Mouse (Mus musculus) intestine, embryonic 14.5 days (tissue): ENCODE measurements around the gene Ceacam14. TPM values are rescaled to one million over a fixed set of nuclear protein-coding genes. Genes with fewer than 3 reads are reported as not detected.

ENCODE experiments used
- ATAC-seq: fragments of 200-750 bp; cut with Nextera tagmentation; replicated peaks from 2 replicates; pipeline ENCODE4 v1.8.0; 2017; ENCODE audit warnings: low read depth, moderate number of reproducible peaks, moderate TSS enrichment, moderate library complexity; ENCODE audit not compliant: low FRiP score, low TSS enrichment
- DNase-seq: peaks from one replicate; pipeline ENCODE4 v3.0.0-alpha.2; 2018; ENCODE audit warnings: low spot score
- H3K27ac ChIP-seq: fragments of 300-500 bp; sonication (generic); 2 replicates; pipeline ENCODE4 v1.5.1; 2014; ENCODE audit warnings: low read depth, mild to moderate bottlenecking, control low read depth
- H3K27me3 ChIP-seq: fragments of 300-500 bp; sonication (generic); replicated peaks from 2 replicates; pipeline ENCODE4 v1.6.1; 2014; ENCODE audit warnings: low read length, control low read depth; ENCODE audit not compliant: control insufficient read depth, insufficient read depth
- H3K36me3 ChIP-seq: fragments of 300-500 bp; sonication (generic); 2 replicates; pipeline ENCODE4 v1.6.1; 2014; ENCODE audit warnings: low read length, control low read depth; ENCODE audit not compliant: control insufficient read depth, insufficient read depth
- H3K4me1 ChIP-seq: fragments of 300-500 bp; sonication (generic); replicated peaks from 2 replicates; pipeline ENCODE4 v1.6.1; 2014; ENCODE audit warnings: low read length, control low read depth, mixed read lengths; ENCODE audit not compliant: control insufficient read depth, insufficient read depth
- H3K4me2 ChIP-seq: fragments of 300-500 bp; sonication (generic); 2 replicates; pipeline ENCODE4 v1.6.1; 2014; ENCODE audit warnings: low read length
- H3K4me3 ChIP-seq: fragments of 300-500 bp; sonication (generic); 2 replicates; pipeline ENCODE4 v1.5.1; 2014; ENCODE audit warnings: low read depth, low read length, control low read depth, mixed read lengths
- H3K9ac ChIP-seq: fragments of 300-500 bp; sonication (generic); 2 replicates; pipeline ENCODE4 v1.6.1; 2014; ENCODE audit warnings: mild to moderate bottlenecking, low read length
- H3K9me3 ChIP-seq: fragments of 300-500 bp; sonication (generic); 2 replicates; pipeline ENCODE4 v1.6.1; 2016; ENCODE audit warnings: low read length, control low read depth; ENCODE audit not compliant: control insufficient read depth
- WGBS: fragments of 180-500 bp; shearing (Covaris S2); extraction: QIAGEN DNeasy Blood & Tissue Kit; methylation state at CpG from one replicate; pipeline ENCODE4 v1.1.7; 2014; 5-methylcytosine and 5-hydroxymethylcytosine counted together
- polyA plus RNA-seq: library from polyadenylated mRNA; unstranded; fragments of >200 nt; fragmentation: Nextera tagmentation; extraction: Ambion mirVana; gene quantifications from 2 replicates; pipeline ENCODE4 v1.2.1, GENCODE M21; 2014

The Ceacam14 gene
- polyA plus RNA-seq, result not detected in 2 replicates

GRCm38 (mm10) chr7:17812333-17812732 lies at the start of gene Ceacam14:
Gene Ceacam14 (plus strand): TSS chr7:17812633.
- Histone ChIP-seq H3K9ac (no peak within 1 kb of the TSS), H3K27ac (no peak within 1 kb of the TSS), H3K9me3 (peaks cover 8% of the 10 kb centered on the region; the same call in 1 of the 2 replicates), H3K36me3 (no peaks in the 10 kb centered on the region), H3K4me1 (no peaks in the 10 kb centered on the region), H3K27me3 (no peaks in the 10 kb centered on the region), H3K4me2 (no peak within 1 kb of the TSS), H3K4me3 (no peak within 1 kb of the TSS)
- DNase-seq (no peak), ATAC-seq (no peak)
- 74% methylated on average over 4 of the region's 4 CpGs for WGBS

Other genes starting within 250 kb of the Ceacam14 start
- not detected in 2 replicates for gene Ceacam5, start 99.4 kb upstream of the Ceacam14 start, polyA plus RNA-seq
- not detected in 2 replicates for gene Gm5155, start 59.1 kb downstream of the Ceacam14 start, polyA plus RNA-seq
- gene Ceacam11, start 159.5 kb downstream of the Ceacam14 start, polyA plus RNA-seq, result not detected in 2 replicates
- gene Ceacam13, start 197.3 kb downstream of the Ceacam14 start, polyA plus RNA-seq, result not detected in 2 replicates